Mouse (Mus musculus): ENCODE measurements around the gene Camkk1. TPM values are rescaled to one million over a fixed set of nuclear protein-coding genes. Genes with fewer than 3 reads are reported as not detected.
A peak's percentile ranks its signal among the peaks of the same experiment; 100 is the strongest.

Gene Camkk1
- polyA plus RNA-seq, 1 experiment from 2014 or later = 32.2 TPM

GRCm38 (mm10) chr11:73037691-73038090 is 18.9 kb downstream of the Camkk1 start:
- no peak overlapping the region for H3K4me2 ChIP-seq
- WGBS = 91% methylated on average over 3 of the region's 3 CpGs
- no peaks in the 10 kb centered on the region for H3K9me3 ChIP-seq
- no peak for ATAC-seq (ENCODE audit: low FRiP score, low read depth)
- no peak overlapping the region for H3K27ac ChIP-seq (replicated peaks)
- no peaks in the 10 kb centered on the region for H3K4me1 ChIP-seq (replicated peaks)
- no peaks in the 10 kb centered on the region for H3K27me3 ChIP-seq
- H3K4me3 ChIP-seq = no peak overlapping the region
- H3K36me3 ChIP-seq = peaks cover 29% of the 10 kb centered on the region
- H3K9ac ChIP-seq = no peak overlapping the region

GRCm38 (mm10) chr11:73039102-73039799 is 20.4 kb downstream of the Camkk1 start:
- H3K4me3 ChIP-seq = no peak overlapping the region
- H3K9ac ChIP-seq = no peak overlapping the region
- ATAC-seq (ENCODE audit: low FRiP score, low read depth) = no peak; the same call in 1 of the 2 replicates
- no peaks in the 10 kb centered on the region for H3K27me3 ChIP-seq
- no peaks in the 10 kb centered on the region for H3K4me1 ChIP-seq (replicated peaks)
- no peak overlapping the region for H3K27ac ChIP-seq (replicated peaks)
- H3K36me3 ChIP-seq = peaks cover 21% of the 10 kb centered on the region
- 62% methylated on average over 9 of the region's 9 CpGs for WGBS
- H3K9me3 ChIP-seq = no peaks in the 10 kb centered on the region
- no peak overlapping the region for H3K4me2 ChIP-seq

GRCm38 (mm10) chr11:73044229-73044755 is 25.5 kb downstream of the Camkk1 start:
- ATAC-seq (ENCODE audit: low FRiP score, low read depth) = no peak
- no peak overlapping the region for H3K27ac ChIP-seq (replicated peaks)
- H3K9ac ChIP-seq = no peak overlapping the region
- H3K9me3 ChIP-seq = no peaks in the 10 kb centered on the region
- H3K36me3 ChIP-seq = no peaks in the 10 kb centered on the region
- WGBS = 67% methylated on average over 6 of the region's 6 CpGs
- no peak overlapping the region for H3K4me3 ChIP-seq
- H3K4me2 ChIP-seq = no peak overlapping the region
- peaks cover 9% of the 10 kb centered on the region for H3K4me1 ChIP-seq (replicated peaks)
- H3K27me3 ChIP-seq = no peaks in the 10 kb centered on the region

GRCm38 (mm10) chr11:73044789-73045188 is 26.0 kb downstream of the Camkk1 start:
- Histone ChIP-seq H3K9me3 (no peaks in the 10 kb centered on the region), H3K27ac (replicated peaks) (no peak overlapping the region), H3K4me3 (no peak overlapping the region), H3K4me1 (replicated peaks) (peaks cover 13% of the 10 kb centered on the region), H3K27me3 (no peaks in the 10 kb centered on the region), H3K4me2 (no peak overlapping the region), H3K36me3 (no peaks in the 10 kb centered on the region), H3K9ac (no peak overlapping the region)
- no peak for ATAC-seq (ENCODE audit: low FRiP score, low read depth)
- 75% methylated on average over 4 of the region's 4 CpGs for WGBS

- under 1% methylated on average over 39 of the region's 39 CpGs for WGBS
- H3K9me3 ChIP-seq = no peaks in the 10 kb centered on the region
- H3K36me3 ChIP-seq = peaks cover 10% of the 10 kb centered on the region
- no peaks in the 10 kb centered on the region for H3K27me3 ChIP-seq
- ATAC-seq (ENCODE audit: low FRiP score, low read depth) = peak; percentile 95
- peak within 1 kb of the TSS; percentile 82 for H3K27ac ChIP-seq (replicated peaks)
- H3K9ac ChIP-seq = peak within 1 kb of the TSS; percentile 78
- peak within 1 kb of the TSS; percentile 57 for H3K4me3 ChIP-seq
- H3K4me2 ChIP-seq = peak within 1 kb of the TSS; percentile 65
- peaks cover 16% of the 10 kb centered on the region for H3K4me1 ChIP-seq (replicated peaks)
Measured at GRCm38 (mm10) chr11:73047542-73047996, 28.8 kb downstream of the Camkk1 start, which contains the start of gene Ncbp3. Gene Ncbp3 (plus strand): TSS chr11:73047783.

- 1% methylated on average over 55 of the region's 55 CpGs for WGBS
- Histone ChIP-seq H3K4me3 (peak overlapping the region; percentile 57), H3K36me3 (peaks cover 11% of the 10 kb centered on the region), H3K9ac (peak overlapping the region; percentile 78), H3K4me1 (replicated peaks) (peaks cover 16% of the 10 kb centered on the region), H3K27me3 (no peaks in the 10 kb centered on the region), H3K27ac (replicated peaks) (peak overlapping the region; percentile 82), H3K9me3 (no peaks in the 10 kb centered on the region), H3K4me2 (peak overlapping the region; percentile 65)
- peak; percentile 73 for ATAC-seq (ENCODE audit: low FRiP score, low read depth)
Measured at GRCm38 (mm10) chr11:73048030-73048876, 29.4 kb downstream of the Camkk1 start.

GRCm38 (mm10) chr11:73049335-73049734 is 30.5 kb downstream of the Camkk1 start:
- H3K27ac ChIP-seq (replicated peaks) = 0 out of 2 replicates have a peak overlapping the region, but pooled peaks have one; percentile 4

GRCm38 (mm10) chr11:73052795-73053194 is 34.0 kb downstream of the Camkk1 start:
- Histone ChIP-seq H3K36me3 (peaks cover 42% of the 10 kb centered on the region), H3K4me1 (replicated peaks) (peaks cover 16% of the 10 kb centered on the region), H3K27me3 (no peaks in the 10 kb centered on the region), H3K4me3 (no peak overlapping the region), H3K9me3 (no peaks in the 10 kb centered on the region), H3K9ac (no peak overlapping the region), H3K4me2 (no peak overlapping the region), H3K27ac (replicated peaks) (no peak overlapping the region)
- 89% methylated on average over 1 of the region's 1 CpGs for WGBS
- ATAC-seq (ENCODE audit: low FRiP score, low read depth) = no peak

More at GRCm38 (mm10) chr11:73049335-73049734, 30.5 kb downstream of the Camkk1 start:
- WGBS = 3% methylated on average over 4 of the region's 4 CpGs
- H3K4me1 ChIP-seq (replicated peaks) = peaks cover 16% of the 10 kb centered on the region
- H3K27me3 ChIP-seq = no peaks in the 10 kb centered on the region
- peak overlapping the region; percentile 57 for H3K4me3 ChIP-seq
- peak overlapping the region; percentile 65 for H3K4me2 ChIP-seq
- peak overlapping the region; percentile 9; the same call in 1 of the 2 replicates for H3K9ac ChIP-seq
- H3K9me3 ChIP-seq = no peaks in the 10 kb centered on the region
- no peak for ATAC-seq (ENCODE audit: low FRiP score, low read depth)
- H3K36me3 ChIP-seq = peaks cover 20% of the 10 kb centered on the region

- H3K27ac ChIP-seq (replicated peaks) = no peak overlapping the region
- H3K9ac ChIP-seq = no peak overlapping the region
- no peaks in the 10 kb centered on the region for H3K27me3 ChIP-seq
- H3K4me1 ChIP-seq (replicated peaks) = no peaks in the 10 kb centered on the region
- peaks cover 36% of the 10 kb centered on the region for H3K36me3 ChIP-seq
- WGBS = 95% methylated on average over 5 of the region's 5 CpGs
- no peaks in the 10 kb centered on the region for H3K9me3 ChIP-seq
- H3K4me3 ChIP-seq = no peak overlapping the region
- no peak for ATAC-seq (ENCODE audit: low FRiP score, low read depth)
- H3K4me2 ChIP-seq = no peak overlapping the region
Measured at GRCm38 (mm10) chr11:73057701-73058100, 38.9 kb downstream of the Camkk1 start.

GRCm38 (mm10) chr11:73059630-73060029 is 40.8 kb downstream of the Camkk1 start:
- ATAC-seq (ENCODE audit: low FRiP score, low read depth) = no peak
- Histone ChIP-seq H3K9ac (no peak overlapping the region), H3K27me3 (no peaks in the 10 kb centered on the region), H3K27ac (replicated peaks) (no peak overlapping the region), H3K4me3 (no peak overlapping the region), H3K4me2 (no peak overlapping the region), H3K4me1 (replicated peaks) (no peaks in the 10 kb centered on the region), H3K9me3 (no peaks in the 10 kb centered on the region), H3K36me3 (peaks cover 25% of the 10 kb centered on the region)
- WGBS = 95% methylated on average over 3 of the region's 3 CpGs

GRCm38 (mm10) chr11:73061413-73061812 is 42.6 kb downstream of the Camkk1 start:
- 92% methylated on average over 3 of the region's 3 CpGs for WGBS
- no peaks in the 10 kb centered on the region for H3K4me1 ChIP-seq (replicated peaks)
- no peak overlapping the region for H3K4me2 ChIP-seq
- no peaks in the 10 kb centered on the region for H3K27me3 ChIP-seq
- H3K4me3 ChIP-seq = no peak overlapping the region
- no peak overlapping the region for H3K27ac ChIP-seq (replicated peaks)
- peaks cover 16% of the 10 kb centered on the region for H3K36me3 ChIP-seq
- no peak for ATAC-seq (ENCODE audit: low FRiP score, low read depth)
- no peak overlapping the region for H3K9ac ChIP-seq
- no peaks in the 10 kb centered on the region for H3K9me3 ChIP-seq

- Histone ChIP-seq H3K4me1 (replicated peaks) (no peaks in the 10 kb centered on the region), H3K9me3 (no peaks in the 10 kb centered on the region), H3K36me3 (peaks cover 77% of the 10 kb centered on the region), H3K4me2 (no peak overlapping the region), H3K27ac (replicated peaks) (no peak overlapping the region), H3K4me3 (no peak overlapping the region), H3K9ac (no peak overlapping the region), H3K27me3 (no peaks in the 10 kb centered on the region)
- ATAC-seq (ENCODE audit: low FRiP score, low read depth) = no peak
- 93% methylated on average over 3 of the region's 3 CpGs for WGBS
Measured at GRCm38 (mm10) chr11:73071839-73072238, 53.0 kb downstream of the Camkk1 start.

Data from hindbrain, embryonic 15.5 days (tissue).